ENCODE assay signal across 1 mouse cellular context in the genomic region with DNA sequence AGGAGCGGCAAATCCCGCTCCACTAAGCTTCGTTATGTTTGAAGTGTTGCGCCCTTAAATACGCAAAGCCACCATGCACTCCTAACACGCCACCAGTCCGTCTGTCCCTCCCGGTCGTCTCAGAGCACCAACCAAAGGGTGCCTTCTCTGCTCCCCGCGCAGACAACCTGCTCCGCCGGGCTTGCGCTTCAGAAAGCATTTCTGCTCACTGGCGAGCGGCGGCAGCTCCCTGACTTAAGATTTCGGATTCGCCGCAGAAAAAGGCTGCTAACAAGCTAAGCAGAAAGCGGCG.
TF ChIP-seq lines count a peak whose summit lies in the region.

No protein-coding gene starts in this region.

TF ChIP-seq in MEL, 35 proteins besides CTCF, POLR2A, EP300 and RAD21:
- no peak for TF ChIP-seq GATA1 (IDR thresholded peaks at IDR 0.05; ENCODE audit: low read depth, low read length)
- no peak for TF ChIP-seq CHD2 (IDR thresholded peaks at IDR 0.05; ENCODE audit: low read length)
- TF ChIP-seq MAZ (IDR thresholded peaks at IDR 0.05; ENCODE audit: low read depth, low read length), result no peak
- no peak for TF ChIP-seq ZKSCAN1 (IDR thresholded peaks at IDR 0.05; ENCODE audit: low read depth, low read length)
- no peak for TF ChIP-seq USF1 (IDR thresholded peaks at IDR 0.05; ENCODE audit: low read depth, low read length)
- no peak for TF ChIP-seq NELFE (IDR thresholded peaks at IDR 0.05; ENCODE audit: low read depth, low read length)
- TF ChIP-seq CHD1 (IDR thresholded peaks at IDR 0.05; ENCODE audit: low read depth, low read length), result no peak; the same call in 1 of the 2 replicates
- no peak for TF ChIP-seq TCF12 (IDR thresholded peaks at IDR 0.05; ENCODE audit: low read depth, low read length)
- TF ChIP-seq POLR2AphosphoS2 (IDR thresholded peaks at IDR 0.05; ENCODE audit: low read length), result no peak; the same call in 1 of the 2 replicates
- TF ChIP-seq GABPA (IDR thresholded peaks at IDR 0.05; ENCODE audit: low read depth, low read length), result no peak
- TF ChIP-seq POLR2AphosphoS5 (IDR thresholded peaks at IDR 0.05; ENCODE audit: borderline replicate concordance, low read depth, low read length), result no peak
- TF ChIP-seq MXI1 (IDR thresholded peaks at IDR 0.05; ENCODE audit: low read depth, low read length), result no peak
- TF ChIP-seq ELF1 (IDR thresholded peaks at IDR 0.05; ENCODE audit: low read depth, low read length), result no peak
